Mouse (Mus musculus): ENCODE measurements around the gene Meox1. TPM values are rescaled to one million over a fixed set of nuclear protein-coding genes. Genes with fewer than 3 reads are reported as not detected.

Meox1 gene
- polyA plus RNA-seq, 1 experiment from 2014 or later: 11.1 TPM

DNA sequence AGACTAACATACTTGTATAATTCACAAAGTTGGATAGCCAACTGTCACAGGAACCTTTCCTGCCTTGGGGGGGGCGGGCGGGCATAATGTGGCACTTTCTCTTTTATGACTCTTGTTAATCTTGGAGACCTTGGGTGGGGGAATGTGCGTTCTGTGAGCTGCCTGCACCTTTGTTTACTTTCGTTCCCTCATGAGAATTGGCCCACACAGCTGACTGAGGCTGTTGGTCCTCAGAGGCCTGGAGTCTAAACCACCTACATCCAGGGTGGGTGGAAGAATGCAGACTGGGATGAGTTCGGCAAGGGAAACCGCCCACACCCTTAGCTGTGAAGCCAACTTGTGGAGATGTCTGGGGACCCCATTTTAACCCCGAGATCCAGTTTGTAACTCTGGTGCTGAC, 13.0 kb downstream of the Meox1 start:
- WGBS: 45% methylated on average over 7 of the region's 7 CpGs
- H3K27me3 ChIP-seq: no peaks in the 10 kb centered on the region
- H3K9me3 ChIP-seq (replicated peaks): no peaks in the 10 kb centered on the region
- no peaks in the 10 kb centered on the region for H3K36me3 ChIP-seq
- no peak for ATAC-seq (ENCODE audit: insufficient number of reproducible peaks, low FRiP score, low TSS enrichment, low read depth)
- H3K4me3 ChIP-seq (replicated peaks): no peak overlapping the region
- peaks cover 64% of the 10 kb centered on the region for H3K4me1 ChIP-seq
- H3K4me2 ChIP-seq (replicated peaks): peak overlapping the region; percentile 43
- no peak overlapping the region for H3K9ac ChIP-seq
- H3K27ac ChIP-seq (replicated peaks): peak overlapping the region; percentile 35

DNA sequence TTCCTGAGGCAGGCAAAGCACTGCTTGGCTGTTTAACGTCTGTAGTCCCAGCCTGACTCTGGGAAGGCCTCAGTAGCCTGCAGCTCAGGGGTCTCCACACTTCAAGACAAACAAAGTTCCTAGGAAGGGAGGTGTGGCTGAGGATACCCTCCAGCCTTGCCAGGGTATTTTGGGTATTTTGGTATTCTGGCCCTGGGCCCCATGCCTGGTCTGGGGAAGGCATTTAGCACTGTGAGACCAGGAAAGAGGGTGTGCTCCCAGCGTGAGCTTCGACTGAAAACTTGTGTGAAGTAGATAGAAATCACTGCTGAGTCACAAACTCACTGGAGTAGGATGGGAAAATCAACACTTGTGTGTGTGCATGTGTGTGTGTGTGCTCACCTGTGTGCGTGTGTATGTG, 14.5 kb downstream of the Meox1 start:
- Histone ChIP-seq H3K4me2 (replicated peaks) (no peak overlapping the region), H3K27ac (replicated peaks) (no peak overlapping the region; the same call in 1 of the 2 replicates), H3K4me3 (replicated peaks) (no peak overlapping the region), H3K9ac (no peak overlapping the region), H3K4me1 (peaks cover 52% of the 10 kb centered on the region), H3K9me3 (replicated peaks) (no peaks in the 10 kb centered on the region), H3K27me3 (no peaks in the 10 kb centered on the region), H3K36me3 (no peaks in the 10 kb centered on the region)
- 65% methylated on average over 4 of the region's 4 CpGs for WGBS
- ATAC-seq (ENCODE audit: insufficient number of reproducible peaks, low FRiP score, low TSS enrichment, low read depth): no peak

DNA sequence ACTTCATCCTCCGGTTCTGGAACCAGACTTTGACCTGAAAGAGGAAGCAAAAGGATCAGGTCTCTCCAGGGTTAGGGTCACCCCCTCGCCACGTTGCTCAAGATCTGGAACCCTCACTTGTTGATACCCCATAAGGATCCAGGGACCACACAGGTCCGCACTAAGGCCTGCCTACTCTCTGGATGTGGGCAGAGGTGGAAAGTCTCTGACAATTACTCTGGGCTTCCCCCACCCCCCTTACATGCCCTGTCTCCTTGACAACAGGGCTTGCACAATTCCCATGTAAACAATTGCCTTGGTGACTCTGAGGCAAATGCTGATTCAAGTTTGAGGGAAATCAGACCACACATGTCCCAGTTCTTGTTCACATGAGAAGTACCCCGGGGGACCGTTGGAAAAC, 15.5 kb downstream of the Meox1 start:
- Histone ChIP-seq H3K4me1 (peaks cover 56% of the 10 kb centered on the region), H3K4me2 (replicated peaks) (no peak overlapping the region), H3K27ac (replicated peaks) (no peak overlapping the region), H3K36me3 (no peaks in the 10 kb centered on the region), H3K4me3 (replicated peaks) (no peak overlapping the region), H3K9ac (no peak overlapping the region), H3K9me3 (replicated peaks) (no peaks in the 10 kb centered on the region), H3K27me3 (no peaks in the 10 kb centered on the region)
- 55% methylated on average over 6 of the region's 6 CpGs for WGBS
- no peak for ATAC-seq (ENCODE audit: insufficient number of reproducible peaks, low FRiP score, low TSS enrichment, low read depth)

DNA sequence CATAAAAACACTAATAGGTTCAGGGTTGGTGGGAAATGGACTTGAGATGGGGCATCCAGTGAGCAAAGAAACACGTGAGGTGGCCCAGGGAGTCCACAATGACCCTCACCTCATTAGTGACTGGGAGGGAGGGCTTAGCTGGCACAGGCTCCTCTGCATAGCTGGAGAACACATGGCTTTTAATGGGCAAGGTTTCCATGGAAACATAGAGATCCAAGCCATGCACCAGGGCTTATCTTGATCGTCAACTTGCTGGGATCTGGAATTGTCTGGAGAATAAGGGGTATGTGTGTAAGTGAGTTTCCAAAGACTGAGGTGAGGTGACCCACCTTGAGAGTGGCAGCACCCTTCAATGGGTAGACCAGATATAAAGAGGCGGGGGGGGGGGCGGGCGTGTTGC, 19.2 kb downstream of the Meox1 start:
- Histone ChIP-seq H3K27ac (replicated peaks) (no peak overlapping the region), H3K9me3 (replicated peaks) (no peaks in the 10 kb centered on the region), H3K36me3 (no peaks in the 10 kb centered on the region), H3K9ac (no peak overlapping the region), H3K4me2 (replicated peaks) (no peak overlapping the region), H3K4me1 (peaks cover 44% of the 10 kb centered on the region), H3K4me3 (replicated peaks) (no peak overlapping the region), H3K27me3 (no peaks in the 10 kb centered on the region)
- 81% methylated on average over 5 of the region's 5 CpGs for WGBS
- ATAC-seq (ENCODE audit: insufficient number of reproducible peaks, low FRiP score, low TSS enrichment, low read depth): no peak

GRCm38 (mm10) chr11:101873909-101874308, 20.3 kb downstream of the Meox1 start:
- 0 out of 2 replicates have a peak, but pooled peaks have one; percentile 58 for ATAC-seq (ENCODE audit: insufficient number of reproducible peaks, low FRiP score, low TSS enrichment, low read depth)
- Histone ChIP-seq H3K4me2 (replicated peaks) (no peak overlapping the region), H3K27me3 (no peaks in the 10 kb centered on the region), H3K27ac (replicated peaks) (no peak overlapping the region), H3K36me3 (no peaks in the 10 kb centered on the region), H3K4me3 (replicated peaks) (no peak overlapping the region), H3K9me3 (replicated peaks) (no peaks in the 10 kb centered on the region), H3K4me1 (peaks cover 38% of the 10 kb centered on the region), H3K9ac (no peak overlapping the region)
- 27% methylated on average over 8 of the region's 8 CpGs for WGBS

GRCm38 (mm10) chr11:101871435-101871834, 22.7 kb downstream of the Meox1 start:
- WGBS: 51% methylated on average over 6 of the region's 6 CpGs
- Histone ChIP-seq H3K9ac (no peak overlapping the region), H3K4me1 (peaks cover 23% of the 10 kb centered on the region), H3K36me3 (no peaks in the 10 kb centered on the region), H3K9me3 (replicated peaks) (no peaks in the 10 kb centered on the region), H3K27me3 (no peaks in the 10 kb centered on the region), H3K27ac (replicated peaks) (no peak overlapping the region), H3K4me2 (replicated peaks) (no peak overlapping the region), H3K4me3 (replicated peaks) (no peak overlapping the region)
- ATAC-seq (ENCODE audit: insufficient number of reproducible peaks, low FRiP score, low TSS enrichment, low read depth): no peak

DNA sequence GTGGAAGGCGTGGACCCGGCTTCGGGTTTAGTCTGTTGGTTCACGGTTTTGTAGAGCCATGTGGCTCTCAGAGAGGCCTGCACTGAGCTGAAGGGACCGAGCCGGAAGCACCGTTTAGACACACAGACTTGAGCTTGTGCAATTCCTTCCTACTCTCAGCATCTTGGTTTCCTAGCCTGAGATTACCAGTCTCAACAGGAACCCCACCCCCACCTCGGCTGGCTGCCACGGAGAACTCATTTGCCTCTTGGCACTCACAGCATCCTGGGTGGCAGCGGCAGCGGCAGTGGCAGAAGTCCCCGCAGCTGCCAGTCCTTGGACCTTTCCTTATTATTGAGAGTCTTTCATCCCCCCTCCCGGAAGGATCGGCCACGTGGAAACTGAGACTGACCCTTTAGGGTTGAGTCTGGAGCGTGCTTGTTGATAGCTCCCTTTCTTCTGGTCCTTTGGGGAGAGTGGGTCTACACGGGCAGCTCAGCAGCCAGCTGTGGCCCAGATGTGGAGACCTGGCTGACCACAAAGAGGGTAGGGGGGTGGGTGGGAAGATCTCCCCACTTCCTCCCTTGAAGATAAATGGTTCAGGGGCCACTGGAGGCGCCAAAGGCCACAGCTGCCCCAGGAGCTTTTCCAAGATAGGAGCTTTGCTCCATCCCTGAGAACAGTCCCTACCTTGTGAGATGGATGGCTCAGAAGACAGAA, 24.0 kb downstream of the Meox1 start:
- Histone ChIP-seq H3K4me3 (replicated peaks) (no peak overlapping the region), H3K9me3 (replicated peaks) (no peaks in the 10 kb centered on the region), H3K9ac (no peak overlapping the region), H3K36me3 (no peaks in the 10 kb centered on the region), H3K27me3 (no peaks in the 10 kb centered on the region), H3K4me1 (peaks cover 23% of the 10 kb centered on the region), H3K27ac (replicated peaks) (no peak overlapping the region), H3K4me2 (replicated peaks) (no peak overlapping the region)
- no peak for ATAC-seq (ENCODE audit: insufficient number of reproducible peaks, low FRiP score, low TSS enrichment, low read depth)
- WGBS: 41% methylated on average over 18 of the region's 18 CpGs

DNA sequence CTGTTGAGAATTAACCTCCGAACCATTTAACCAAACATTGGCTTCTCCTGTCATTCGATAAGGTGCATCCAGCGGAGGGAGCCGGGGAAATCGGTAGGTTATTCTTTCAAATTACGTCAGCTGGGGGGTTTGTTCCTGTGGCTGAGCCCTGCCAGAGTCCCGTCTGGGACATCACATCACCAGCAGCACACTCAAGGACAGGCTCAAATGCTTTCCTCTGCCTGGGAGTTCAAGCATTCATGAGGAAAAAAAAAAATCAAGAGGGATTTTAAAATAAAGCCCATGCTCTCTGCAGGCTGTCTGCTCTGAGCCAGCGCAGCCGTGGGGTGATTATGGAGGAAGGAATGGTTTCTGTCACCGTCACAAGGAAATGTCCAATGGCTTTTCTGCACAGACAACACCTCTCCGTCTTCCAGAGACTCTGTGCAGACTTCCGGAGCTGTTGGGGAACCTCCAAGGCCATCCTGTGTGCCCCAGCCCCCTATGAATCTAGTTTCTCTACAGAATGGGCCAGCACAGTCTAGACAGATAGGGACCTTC, 26.6 kb downstream of the Meox1 start:
- Histone ChIP-seq H3K4me1 (peaks cover 14% of the 10 kb centered on the region), H3K27ac (replicated peaks) (peak overlapping the region; percentile 45; the same call in 1 of the 2 replicates), H3K36me3 (no peaks in the 10 kb centered on the region), H3K4me2 (replicated peaks) (no peak overlapping the region), H3K4me3 (replicated peaks) (no peak overlapping the region), H3K9ac (no peak overlapping the region), H3K27me3 (no peaks in the 10 kb centered on the region), H3K9me3 (replicated peaks) (no peaks in the 10 kb centered on the region)
- no peak for ATAC-seq (ENCODE audit: insufficient number of reproducible peaks, low FRiP score, low TSS enrichment, low read depth)
- 45% methylated on average over 12 of the region's 12 CpGs for WGBS

GRCm38 (mm10) chr11:101858742-101859141, 35.4 kb downstream of the Meox1 start:
- no peaks in the 10 kb centered on the region for H3K9me3 ChIP-seq (replicated peaks)
- ATAC-seq (ENCODE audit: insufficient number of reproducible peaks, low FRiP score, low TSS enrichment, low read depth): no peak
- 30% methylated on average over 5 of the region's 5 CpGs for WGBS
- peaks cover 20% of the 10 kb centered on the region for H3K4me1 ChIP-seq
- H3K9ac ChIP-seq: no peak overlapping the region
- H3K4me3 ChIP-seq (replicated peaks): no peak overlapping the region
- H3K36me3 ChIP-seq: no peaks in the 10 kb centered on the region
- no peak overlapping the region for H3K27ac ChIP-seq (replicated peaks)
- no peaks in the 10 kb centered on the region for H3K27me3 ChIP-seq
- H3K4me2 ChIP-seq (replicated peaks): no peak overlapping the region

- Histone ChIP-seq H3K9ac (no peak overlapping the region), H3K36me3 (no peaks in the 10 kb centered on the region), H3K4me2 (replicated peaks) (no peak overlapping the region), H3K9me3 (replicated peaks) (no peaks in the 10 kb centered on the region), H3K27me3 (no peaks in the 10 kb centered on the region), H3K4me1 (peaks cover 30% of the 10 kb centered on the region), H3K27ac (replicated peaks) (peak overlapping the region; percentile 49; the same call in 1 of the 2 replicates), H3K4me3 (replicated peaks) (no peak overlapping the region)
- WGBS: 50% methylated on average over 9 of the region's 9 CpGs
- no peak for ATAC-seq (ENCODE audit: insufficient number of reproducible peaks, low FRiP score, low TSS enrichment, low read depth)
These were observed 38.0 kb downstream of the Meox1 start for GRCm38 (mm10) chr11:101855950-101856712.

GRCm38 (mm10) chr11:101851042-101851441, 43.1 kb downstream of the Meox1 start:
- no peaks in the 10 kb centered on the region for H3K9me3 ChIP-seq (replicated peaks)
- H3K4me3 ChIP-seq (replicated peaks): no peak overlapping the region
- H3K27ac ChIP-seq (replicated peaks): peak overlapping the region; percentile 63
- no peak overlapping the region for H3K4me2 ChIP-seq (replicated peaks)
- H3K9ac ChIP-seq: no peak overlapping the region
- no peaks in the 10 kb centered on the region for H3K36me3 ChIP-seq
- WGBS: 58% methylated on average over 7 of the region's 7 CpGs
- peak; percentile 68; the same call in 1 of the 2 replicates for ATAC-seq (ENCODE audit: insufficient number of reproducible peaks, low FRiP score, low TSS enrichment, low read depth)
- H3K27me3 ChIP-seq: no peaks in the 10 kb centered on the region
- peaks cover 20% of the 10 kb centered on the region for H3K4me1 ChIP-seq
